Mouse (Mus musculus): ENCODE measurements around the gene Parp2. TPM values are rescaled to one million over a fixed set of nuclear protein-coding genes. Genes with fewer than 3 reads are reported as not detected.
A peak's percentile ranks its signal among the peaks of the same experiment; 100 is the strongest.
"Not testable (repeated sequence)": the region's sequence is repeated elsewhere in the genome, so short reads cannot be mapped to it uniquely, and the experiment has no call there.

Gene Parp2
- 1 to 10 TPM; 9.3 to 10.0 TPM for total RNA-seq (2021)
- long read RNA-seq, experiment 1, transcript Parp2-201 (16 exons, 1,894 nt): major isoform, 8 of 10 reads
- long read RNA-seq, experiment 1, partial matches to known transcripts: 1 of 10 reads
- long read RNA-seq, experiment 1, other reads (novel, unspliced or antisense): 1 of 10 reads
- long read RNA-seq, experiment 2, transcript Parp2-201 (16 exons, 1,894 nt): major isoform, 12 of 13 reads
- long read RNA-seq, experiment 2, partial matches to known transcripts: 0 of 13 reads
- long read RNA-seq, experiment 2, other reads (novel, unspliced or antisense): 1 of 13 reads

- intact Hi-C loops (cut with DNase I; ENCODE audit: low total_unique reads): loop anchor here (10.0 kb wide), 2 partner anchors 257 to 287 kb away; partner anchors contain the start of genes Ang and Rnase4
- peak; percentile 89 for DNase-seq
These were observed at the start of gene Parp2, which contains the start of gene Ccnb1ip1 for GRCm38 (mm10) chr14:50807487-50808072. TSS of gene Parp2 (plus strand) at chr14:50807841. TSS of gene Ccnb1ip1 (minus strand) at chr14:50807732.

GRCm38 (mm10) chr14:50758416-50759085 is 49.1 kb upstream of the Parp2 start:
- intact Hi-C loops (cut with DNase I; ENCODE audit: low total_unique reads): no loop called here
- DNase-seq: no peak

GRCm38 (mm10) chr14:50765736-50766135 is 41.9 kb upstream of the Parp2 start:
- intact Hi-C loops (cut with DNase I; ENCODE audit: low total_unique reads): no loop called here
- no peak for DNase-seq

- no peak for DNase-seq
- intact Hi-C loops (cut with DNase I; ENCODE audit: low total_unique reads): no loop called here
These were observed 36.3 kb upstream of the Parp2 start for GRCm38 (mm10) chr14:50771342-50771741.

- DNase-seq: no peak
- intact Hi-C loops (cut with DNase I; ENCODE audit: low total_unique reads): no loop called here
These were observed 25.5 kb upstream of the Parp2 start for GRCm38 (mm10) chr14:50782166-50782565.

- DNase-seq: no peak
- intact Hi-C loops (cut with DNase I; ENCODE audit: low total_unique reads): no loop called here
These were observed 23.0 kb upstream of the Parp2 start for GRCm38 (mm10) chr14:50784391-50785250.

GRCm38 (mm10) chr14:50785251-50785637 is 22.4 kb upstream of the Parp2 start, which contains the start of gene Ttc5:
TSS of gene Ttc5 (minus strand) at chr14:50785519.
- intact Hi-C loops (cut with DNase I; ENCODE audit: low total_unique reads): no loop called here
- DNase-seq: peak; percentile 87

- intact Hi-C loops (cut with DNase I; ENCODE audit: low total_unique reads): no loop called here
- no peak for DNase-seq
These were observed 19.5 kb upstream of the Parp2 start for GRCm38 (mm10) chr14:50788157-50788556.

GRCm38 (mm10) chr14:50795261-50795935 is 12.2 kb upstream of the Parp2 start:
- intact Hi-C loops (cut with DNase I; ENCODE audit: low total_unique reads): no loop called here
- DNase-seq: no peak

- DNase-seq: no peak
- intact Hi-C loops (cut with DNase I; ENCODE audit: low total_unique reads): no loop called here
These were observed 11.7 kb upstream of the Parp2 start for GRCm38 (mm10) chr14:50795965-50796364.

GRCm38 (mm10) chr14:50796464-50796863 is 11.2 kb upstream of the Parp2 start:
- intact Hi-C loops (cut with DNase I; ENCODE audit: low total_unique reads): no loop called here
- no peak for DNase-seq

- DNase-seq: no peak
- intact Hi-C loops (cut with DNase I; ENCODE audit: low total_unique reads): no loop called here
These were observed 9.1 kb upstream of the Parp2 start for GRCm38 (mm10) chr14:50798512-50798911.

GRCm38 (mm10) chr14:50799502-50800259 is 8.0 kb upstream of the Parp2 start:
- DNase-seq: no peak
- intact Hi-C loops (cut with DNase I; ENCODE audit: low total_unique reads): loop anchor here (5.0 to 10.0 kb wide), 3 partner anchors 133 to 295 kb away; partner anchors contain the start of genes Ang, Pip4p1, Pnp and Rnase4

- intact Hi-C loops (cut with DNase I; ENCODE audit: low total_unique reads): loop anchor here (5.0 to 10.0 kb wide), 3 partner anchors 130 to 292 kb away; partner anchors contain the start of genes Ang, Pip4p1, Pnp and Rnase4
- DNase-seq: no peak
These were observed 5.2 kb upstream of the Parp2 start for GRCm38 (mm10) chr14:50802441-50802840.

- intact Hi-C loops (cut with DNase I; ENCODE audit: low total_unique reads): loop anchor here (5.0 to 10.0 kb wide), 3 partner anchors 129 to 292 kb away; partner anchors contain the start of genes Ang, Pip4p1, Pnp and Rnase4
- DNase-seq: no peak
These were observed 4.6 kb upstream of the Parp2 start for GRCm38 (mm10) chr14:50802843-50803562.

- no peak for DNase-seq
- intact Hi-C loops (cut with DNase I; ENCODE audit: low total_unique reads): loop anchor here (5.0 to 10.0 kb wide), 3 partner anchors 128 to 290 kb away; partner anchors contain the start of genes Ang, Pip4p1, Pnp and Rnase4
These were observed 3.0 kb upstream of the Parp2 start for GRCm38 (mm10) chr14:50804683-50805082.

GRCm38 (mm10) chr14:50806469-50806868 is 1.2 kb upstream of the Parp2 start:
- DNase-seq: not testable (repeated sequence)
- intact Hi-C loops (cut with DNase I; ENCODE audit: low total_unique reads): loop anchor here (10.0 kb wide), 2 partner anchors 258 to 288 kb away; partner anchors contain the start of genes Ang and Rnase4
